Comparison of ENCODE assay signal across 8 mouse cellular contexts in the genomic region with DNA sequence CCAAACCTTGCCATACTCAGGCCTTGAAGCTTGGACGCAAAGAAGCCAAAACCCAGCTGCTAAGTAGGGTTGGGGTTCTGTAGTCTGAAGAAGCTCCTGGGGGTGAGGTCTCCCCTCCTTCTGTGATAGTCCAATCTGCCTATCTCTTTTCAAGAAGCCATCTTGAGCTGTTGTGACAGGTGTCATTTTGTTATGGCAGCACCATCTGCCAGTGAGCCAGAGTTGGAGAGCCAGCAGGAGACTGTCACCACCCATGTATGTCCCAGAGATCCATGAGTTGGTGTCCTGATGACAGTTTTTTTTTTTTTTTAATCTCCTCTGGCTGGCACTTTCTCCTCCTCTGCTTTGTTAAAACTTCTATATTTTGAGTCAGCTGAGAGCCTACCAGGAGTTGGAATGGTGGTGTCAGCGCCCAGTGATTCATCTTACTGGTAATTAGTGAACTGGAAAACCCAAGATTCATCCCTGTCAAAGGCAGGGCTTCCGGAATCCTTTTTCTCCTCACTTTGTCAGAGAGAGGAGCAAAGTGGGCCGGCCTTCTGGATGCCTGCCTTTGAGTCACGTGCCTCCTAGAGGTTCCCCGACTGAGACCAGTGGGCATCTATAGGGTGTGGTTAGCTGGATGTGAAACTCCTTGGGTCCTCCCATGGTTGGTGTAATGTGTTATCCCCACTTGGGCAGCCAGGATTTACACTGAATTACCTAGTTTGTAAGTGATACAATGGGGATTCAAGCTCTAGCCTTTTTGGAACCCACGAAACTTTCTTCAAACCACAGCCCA. TPM values are rescaled to one million over a fixed set of nuclear protein-coding genes. Genes with fewer than 3 reads are reported as not detected.
DNase-seq lines count a peak whose midpoint lies in the region; ATAC-seq lines count a peak whose summit lies in the region.

No protein-coding gene starts in this region.

- H3K4me3 ChIP-seq in forebrain, embryonic 15.5 days: peak overlapping the region; percentile 84; the same call in 1 of the 2 replicates
- no peak overlapping the region for H3K4me3 ChIP-seq in lung, embryonic 15.5 days
- H3K4me3 ChIP-seq in stomach, embryonic 14.5 days (ENCODE audit: low read depth, low read length): 0 out of 2 replicates have a peak overlapping the region, but pooled peaks have one; percentile 94

- H3K9me3 ChIP-seq in forebrain, embryonic 15.5 days: no peaks in the 10 kb centered on the region
- no peaks in the 10 kb centered on the region for H3K9me3 ChIP-seq in lung, embryonic 15.5 days
- no peaks in the 10 kb centered on the region for H3K9me3 ChIP-seq in stomach, embryonic 14.5 days (ENCODE audit: control insufficient read depth, low read depth, low read length)

- ATAC-seq in forebrain, embryonic 15.5 days (replicated peaks): no peak
- ATAC-seq in lung, embryonic 15.5 days (ENCODE audit: borderline replicate concordance, extremely low read depth, low FRiP score, low TSS enrichment): no peak
- no peak for ATAC-seq in stomach, embryonic 14.5 days (ENCODE audit: insufficient number of reproducible peaks, insufficient read depth, low FRiP score, low read depth)

- peaks cover 62% of the 10 kb centered on the region for H3K4me1 ChIP-seq in forebrain, embryonic 15.5 days
- peaks cover 34% of the 10 kb centered on the region for H3K4me1 ChIP-seq in lung, embryonic 15.5 days
- H3K4me1 ChIP-seq in stomach, embryonic 14.5 days (ENCODE audit: control insufficient read depth, insufficient read depth, low read length): peaks cover 19% of the 10 kb centered on the region

- DNase-seq in layer of hippocampus, adult 9-11 months: peak; percentile 60
- no peak for DNase-seq in layer of hippocampus, postnatal 14 days (ENCODE audit: low spot score in 2 of 2)
- peak; percentile 75 for DNase-seq in adipocyte (ENCODE audit: low spot score)
- DNase-seq in kidney, adult 9 months: peak; percentile 68
- DNase-seq in frontal cortex, postnatal 14 days (ENCODE audit: low spot score in 2 of 2): no peak

- H3K27ac ChIP-seq in forebrain, embryonic 15.5 days (replicated peaks): peak overlapping the region; percentile 80
- H3K27ac ChIP-seq in lung, embryonic 15.5 days: peak overlapping the region; percentile 91
- peak overlapping the region; percentile 87 for H3K27ac ChIP-seq in stomach, embryonic 14.5 days (ENCODE audit: low read length)

- H3K36me3 ChIP-seq in forebrain, embryonic 15.5 days: no peaks in the 10 kb centered on the region
- 0 out of 2 replicates have a peak, but pooled peaks cover 7% of the 10 kb centered on the region for H3K36me3 ChIP-seq in lung, embryonic 15.5 days
- no peaks in the 10 kb centered on the region for H3K36me3 ChIP-seq in stomach, embryonic 14.5 days (ENCODE audit: control insufficient read depth, insufficient read depth, low read length)

- no peaks in the 10 kb centered on the region for H3K27me3 ChIP-seq in forebrain, embryonic 15.5 days
- H3K27me3 ChIP-seq in lung, embryonic 15.5 days: no peaks in the 10 kb centered on the region
- no peaks in the 10 kb centered on the region for H3K27me3 ChIP-seq in stomach, embryonic 14.5 days (ENCODE audit: control insufficient read depth, insufficient read depth, low read length)

- H3K4me2 ChIP-seq in forebrain, embryonic 15.5 days (replicated peaks): peak overlapping the region; percentile 53
- H3K4me2 ChIP-seq in lung, embryonic 15.5 days: peak overlapping the region; percentile 93
- peak overlapping the region; percentile 81 for H3K4me2 ChIP-seq in stomach, embryonic 14.5 days (replicated peaks; ENCODE audit: low read depth, low read length)

- WGBS in forebrain, embryonic 15.5 days: 36% methylated on average over 7 of the region's 7 CpGs
- 44% methylated on average over 7 of the region's 7 CpGs for WGBS in lung, embryonic 15.5 days
- 42% methylated on average over 7 of the region's 7 CpGs for WGBS in stomach, embryonic 14.5 days

- no peak overlapping the region for H3K9ac ChIP-seq in forebrain, embryonic 15.5 days (replicated peaks)
- no peak overlapping the region for H3K9ac ChIP-seq in lung, embryonic 15.5 days
- 0 out of 2 replicates have a peak overlapping the region, but pooled peaks have one; percentile 84 for H3K9ac ChIP-seq in stomach, embryonic 14.5 days (replicated peaks; ENCODE audit: low read depth, low read length)

RNA-seq across cellular contexts. Expression of a gene that starts 1.5 kb away (rescaled TPM):
- 10 to 100 TPM; 20.8 to 21.3 TPM for total RNA-seq in layer of hippocampus, postnatal 14 days (2021)
- 35.3 and 35.4 TPM in 2 replicates for polyA plus RNA-seq in forebrain, embryonic 15.5 days (2015; fragmentation: Nextera tagmentation; extraction: Ambion mirVana)
- polyA plus RNA-seq in lung, embryonic 15.5 days (2015; fragmentation: Nextera tagmentation; extraction: Ambion mirVana): 37.8 and 40.7 TPM in 2 replicates
- 20.0 and 23.6 TPM in 2 replicates for polyA plus RNA-seq in stomach, embryonic 14.5 days (2014; fragmentation: Nextera tagmentation; extraction: Ambion mirVana)

RNA-seq across cellular contexts. Expression of a gene that starts 5.8 kb away (rescaled TPM):
- 10 to 100 TPM; 12.9 to 13.1 TPM for total RNA-seq in layer of hippocampus, postnatal 14 days (2021)
- 58.9 and 63.8 TPM in 2 replicates for polyA plus RNA-seq in forebrain, embryonic 15.5 days (2015; fragmentation: Nextera tagmentation; extraction: Ambion mirVana)
- polyA plus RNA-seq in lung, embryonic 15.5 days (2015; fragmentation: Nextera tagmentation; extraction: Ambion mirVana): 50.3 and 54.1 TPM in 2 replicates
- polyA plus RNA-seq in stomach, embryonic 14.5 days (2014; fragmentation: Nextera tagmentation; extraction: Ambion mirVana): 57.5 and 58.4 TPM in 2 replicates

RNA-seq across cellular contexts. Expression of a gene that starts 43.9 kb away (rescaled TPM):
- 10 to 100 TPM; 45.5 to 49.0 TPM for total RNA-seq in layer of hippocampus, postnatal 14 days (2021)
- 35.3 TPM in 2 replicates for polyA plus RNA-seq in forebrain, embryonic 15.5 days (2015; fragmentation: Nextera tagmentation; extraction: Ambion mirVana)
- polyA plus RNA-seq in lung, embryonic 15.5 days (2015; fragmentation: Nextera tagmentation; extraction: Ambion mirVana): 20.1 and 22.8 TPM in 2 replicates
- polyA plus RNA-seq in stomach, embryonic 14.5 days (2014; fragmentation: Nextera tagmentation; extraction: Ambion mirVana): 13.3 and 16.0 TPM in 2 replicates

RNA-seq across cellular contexts. Expression of a gene that starts 45.3 kb away (rescaled TPM):
- total RNA-seq in layer of hippocampus, postnatal 14 days (2021): 1 to 10 TPM; 6.5 to 6.7 TPM
- 9.2 and 10.1 TPM in 2 replicates for polyA plus RNA-seq in forebrain, embryonic 15.5 days (2015; fragmentation: Nextera tagmentation; extraction: Ambion mirVana)
- 95.9 and 101 TPM in 2 replicates for polyA plus RNA-seq in lung, embryonic 15.5 days (2015; fragmentation: Nextera tagmentation; extraction: Ambion mirVana)
- 70.2 and 76.5 TPM in 2 replicates for polyA plus RNA-seq in stomach, embryonic 14.5 days (2014; fragmentation: Nextera tagmentation; extraction: Ambion mirVana)

RNA-seq across cellular contexts. Expression of a gene that starts 55.5 kb away (rescaled TPM):
- total RNA-seq in layer of hippocampus, postnatal 14 days (2021): 10 to 100 TPM; 46.6 to 47.9 TPM
- 113 TPM in 2 replicates for polyA plus RNA-seq in forebrain, embryonic 15.5 days (2015; fragmentation: Nextera tagmentation; extraction: Ambion mirVana)
- 127 and 130 TPM in 2 replicates for polyA plus RNA-seq in lung, embryonic 15.5 days (2015; fragmentation: Nextera tagmentation; extraction: Ambion mirVana)
- polyA plus RNA-seq in stomach, embryonic 14.5 days (2014; fragmentation: Nextera tagmentation; extraction: Ambion mirVana): 137 and 148 TPM in 2 replicates

Comparison
In these comparisons a context has a peak if more than half of its experiments do, and no peak if none do; other contexts are left out.
1. DNase-seq: peak in layer of hippocampus, adult 9-11 months (single experiment), adipocyte (single experiment) and kidney, adult 9 months (single experiment); none in layer of hippocampus, postnatal 14 days (0 of 2) and frontal cortex, postnatal 14 days (0 of 2).
2. Peak in every context shown above with its lines, with median percentiles within 50 percentile points of each other: H3K27ac ChIP-seq and H3K4me2 ChIP-seq.